Mouse (Mus musculus) testis, adult 2 months (tissue): Measurements from ENCODE around the gene Hoxa7. TPM values are rescaled to one million over a fixed set of nuclear protein-coding genes. Genes with fewer than 3 reads are reported as not detected.

Experiments
- H3K27ac ChIP-seq: fragments of 200-500 bp; 2 replicates; pipeline ENCODE4 v1.5.1; 2012; ENCODE audit warnings: low read depth, low read length; ENCODE audit not compliant: control insufficient read depth, insufficient read depth
- H3K27me3 ChIP-seq: fragments of 200-500 bp; 2 replicates; pipeline ENCODE4 v1.6.1; 2012; ENCODE audit warnings: mild to moderate bottlenecking, low read length, moderate library complexity; ENCODE audit not compliant: control insufficient read depth, insufficient read depth
- H3K36me3 ChIP-seq: fragments of 200-500 bp; 2 replicates; pipeline ENCODE4 v1.6.1; 2012; ENCODE audit warnings: mild to moderate bottlenecking, low read length; ENCODE audit not compliant: control insufficient read depth, insufficient read depth
- H3K4me1 ChIP-seq: fragments of 200-500 bp; 2 replicates; pipeline ENCODE4 v1.6.1; 2012; ENCODE audit warnings: low read length; ENCODE audit not compliant: control insufficient read depth, insufficient read depth
- H3K4me3 ChIP-seq: fragments of 200-500 bp; 2 replicates; pipeline ENCODE4 v1.5.1; 2012; ENCODE audit warnings: low read depth, mild to moderate bottlenecking, low read length, moderate library complexity, mixed read lengths; ENCODE audit not compliant: control insufficient read depth
- CTCF ChIP-seq: fragments of 200-500 bp; IDR thresholded peaks from 2 replicates; pipeline ENCODE4 v1.5.1; 2012; ENCODE audit warnings: low read depth, mild to moderate bottlenecking, inconsistent platforms, low read length, moderate library complexity; ENCODE audit not compliant: control insufficient read depth, insufficient read depth, insufficient replicate concordance
- POLR2A ChIP-seq: fragments of 200-500 bp; IDR thresholded peaks from 2 replicates; pipeline ENCODE4 v1.6.1; 2012; ENCODE audit warnings: low read depth, mild to moderate bottlenecking, inconsistent platforms, low read length, moderate library complexity; ENCODE audit not compliant: control insufficient read depth
- polyA plus RNA-seq: library from polyadenylated mRNA; depleted of rRNA; stranded (reverse); fragments of >200 nt; gene quantifications from 2 replicates; pipeline ENCODE4 v1.2.3, GENCODE M21; 2012

Gene Hoxa7
- polyA plus RNA-seq, 1 experiment = 0.72 TPM

- TF ChIP-seq POLR2A (no peak), CTCF (no peak)
- peaks cover 30% of the 10 kb centered on the region for H3K4me1 ChIP-seq
- peaks cover 18% of the 10 kb centered on the region for H3K27me3 ChIP-seq
- H3K27ac ChIP-seq = no peak overlapping the region
- H3K4me3 ChIP-seq = no peak overlapping the region
- no peaks in the 10 kb centered on the region for H3K36me3 ChIP-seq
Measured at GRCm38 (mm10) chr6:52171331-52171730, 50.3 kb downstream of the Hoxa7 start.

GRCm38 (mm10) chr6:52170898-52171223 lies 50.8 kb downstream of the Hoxa7 start:
- H3K4me1 ChIP-seq = peaks cover 26% of the 10 kb centered on the region
- H3K4me3 ChIP-seq = no peak overlapping the region

GRCm38 (mm10) chr6:52170166-52170897 lies 51.3 kb downstream of the Hoxa7 start:
- Histone ChIP-seq H3K27ac (no peak overlapping the region), H3K4me3 (peak overlapping the region; percentile 47), H3K4me1 (peaks cover 24% of the 10 kb centered on the region)

More at GRCm38 (mm10) chr6:52170898-52171223, 50.8 kb downstream of the Hoxa7 start:
- Histone ChIP-seq H3K27me3 (peaks cover 16% of the 10 kb centered on the region), H3K27ac (no peak overlapping the region), H3K36me3 (no peaks in the 10 kb centered on the region)
- TF ChIP-seq POLR2A = no peak
- TF ChIP-seq CTCF = no peak

GRCm38 (mm10) chr6:52169499-52170165 lies 52.0 kb downstream of the Hoxa7 start:
- no peak overlapping the region for H3K27ac ChIP-seq
- H3K36me3 ChIP-seq = no peaks in the 10 kb centered on the region
- H3K4me1 ChIP-seq = peaks cover 23% of the 10 kb centered on the region
- TF ChIP-seq CTCF (no peak), POLR2A (no peak)
- peaks cover 8% of the 10 kb centered on the region for H3K27me3 ChIP-seq
- H3K4me3 ChIP-seq = peak overlapping the region; percentile 47

More at GRCm38 (mm10) chr6:52170166-52170897, 51.3 kb downstream of the Hoxa7 start:
- H3K36me3 ChIP-seq = no peaks in the 10 kb centered on the region
- TF ChIP-seq CTCF (no peak), POLR2A (peak; percentile 27; the same call in 1 of the 2 replicates)
- H3K27me3 ChIP-seq = peaks cover 13% of the 10 kb centered on the region

- Histone ChIP-seq H3K27me3 (peaks cover 16% of the 10 kb centered on the region), H3K4me3 (no peak overlapping the region), H3K4me1 (peaks cover 28% of the 10 kb centered on the region), H3K27ac (no peak overlapping the region), H3K36me3 (no peaks in the 10 kb centered on the region)
- TF ChIP-seq CTCF (no peak), POLR2A (no peak)
Measured at GRCm38 (mm10) chr6:52168191-52169055, 53.2 kb downstream of the Hoxa7 start.

- Histone ChIP-seq H3K27me3 (peaks cover 20% of the 10 kb centered on the region), H3K4me3 (no peak overlapping the region), H3K36me3 (no peaks in the 10 kb centered on the region), H3K4me1 (peaks cover 29% of the 10 kb centered on the region), H3K27ac (no peak overlapping the region)
- TF ChIP-seq CTCF (no peak), POLR2A (no peak)
Measured at GRCm38 (mm10) chr6:52167736-52168161, 53.9 kb downstream of the Hoxa7 start.

- Histone ChIP-seq H3K4me1 (peaks cover 24% of the 10 kb centered on the region), H3K27ac (no peak overlapping the region), H3K4me3 (no peak overlapping the region), H3K27me3 (peaks cover 18% of the 10 kb centered on the region), H3K36me3 (no peaks in the 10 kb centered on the region)
- TF ChIP-seq POLR2A (no peak), CTCF (no peak)
Measured at GRCm38 (mm10) chr6:52167176-52167575, 54.5 kb downstream of the Hoxa7 start.
